Mouse (Mus musculus) erythroblast, embryonic 14.5 days (primary cell): Measurements from ENCODE around the gene C2cd2l. TPM values are rescaled to one million over a fixed set of nuclear protein-coding genes. Genes with fewer than 3 reads are reported as not detected.
"Not testable (repeated sequence)": the region's sequence is repeated elsewhere in the genome, so short reads cannot be mapped to it uniquely, and the experiment has no call there.

ENCODE experiments used
- H3K27me3 ChIP-seq: 2 replicates; pipeline ENCODE4 v1.6.1; 2012; ENCODE audit warnings: inconsistent platforms; ENCODE audit not compliant: control insufficient read depth
- H3K36me3 ChIP-seq: 2 replicates; pipeline ENCODE4 v1.6.1; 2012; ENCODE audit warnings: mild to moderate bottlenecking, inconsistent platforms; ENCODE audit not compliant: control insufficient read depth
- H3K4me1 ChIP-seq: 2 replicates; pipeline ENCODE4 v1.6.1; 2012; ENCODE audit warnings: inconsistent platforms; ENCODE audit not compliant: control insufficient read depth
- H3K4me3 ChIP-seq: replicated peaks from 2 replicates; pipeline ENCODE3; 2012; ENCODE audit warnings: moderate library complexity, mild to moderate bottlenecking, inconsistent platforms
- H3K9me3 ChIP-seq: 2 replicates; pipeline ENCODE4 v1.6.1; 2012; ENCODE audit warnings: low read length, inconsistent platforms, mixed read lengths; ENCODE audit not compliant: control insufficient read depth
- GATA1 ChIP-seq: IDR thresholded peaks from 2 replicates; pipeline ENCODE4 v1.6.1; 2012; ENCODE audit warnings: low read length, inconsistent platforms, mixed read lengths
- TAL1 ChIP-seq: IDR thresholded peaks from 3 replicates; pipeline ENCODE4 v1.6.1; 2012; ENCODE audit warnings: low read length, inconsistent platforms, mixed read lengths
- polyA plus RNA-seq: library from polyadenylated mRNA; stranded (reverse); fragments of >175 nt; gene quantifications from 2 replicates; pipeline ENCODE4 v1.2.3, GENCODE M21; 2012

Gene C2cd2l
- polyA plus RNA-seq, 1 experiment: 25.4 TPM

- peak overlapping the region; percentile 84 for H3K4me3 ChIP-seq
These were observed 7.1 kb upstream of the C2cd2l start for GRCm38 (mm10) chr9:44327064-44327711.

GRCm38 (mm10) chr9:44326371-44327063 lies 6.4 kb upstream of the C2cd2l start:
- TF ChIP-seq TAL1: no peak
- no peak for TF ChIP-seq GATA1
- Histone ChIP-seq H3K27me3 (no peaks in the 10 kb centered on the region), H3K4me1 (peaks cover 43% of the 10 kb centered on the region), H3K4me3 (peak overlapping the region; percentile 84), H3K36me3 (peaks cover 37% of the 10 kb centered on the region), H3K9me3 (no peaks in the 10 kb centered on the region)

More at GRCm38 (mm10) chr9:44327064-44327711, 7.1 kb upstream of the C2cd2l start:
- Histone ChIP-seq H3K9me3 (no peaks in the 10 kb centered on the region), H3K4me1 (peaks cover 44% of the 10 kb centered on the region), H3K36me3 (peaks cover 43% of the 10 kb centered on the region), H3K27me3 (no peaks in the 10 kb centered on the region)
- no peak for TF ChIP-seq TAL1
- TF ChIP-seq GATA1: no peak

- no peaks in the 10 kb centered on the region for H3K9me3 ChIP-seq
- no peaks in the 10 kb centered on the region for H3K27me3 ChIP-seq
- peaks cover 30% of the 10 kb centered on the region for H3K36me3 ChIP-seq
- peaks cover 47% of the 10 kb centered on the region for H3K4me1 ChIP-seq
- TF ChIP-seq TAL1 (no peak), GATA1 (no peak)
- H3K4me3 ChIP-seq: peak within 1 kb of the TSS; percentile 84
These were observed 5.8 kb upstream of the C2cd2l start, which contains the start of gene Dpagt1 for GRCm38 (mm10) chr9:44325768-44326370. TSS of gene Dpagt1 (plus strand) at chr9:44326019.

GRCm38 (mm10) chr9:44325032-44325767 lies 5.1 kb upstream of the C2cd2l start:
- Histone ChIP-seq H3K4me3 (peak overlapping the region; percentile 84), H3K36me3 (peaks cover 24% of the 10 kb centered on the region), H3K4me1 (peaks cover 52% of the 10 kb centered on the region)
- H3K27me3 ChIP-seq, H3K9me3 ChIP-seq: not testable (repeated sequence)

- H3K4me1 ChIP-seq: peaks cover 55% of the 10 kb centered on the region
- H3K36me3 ChIP-seq: peaks cover 14% of the 10 kb centered on the region
- H3K9me3 ChIP-seq: no peaks in the 10 kb centered on the region
- no peak overlapping the region for H3K4me3 ChIP-seq
- TF ChIP-seq TAL1 (no peak), GATA1 (no peak)
- no peaks in the 10 kb centered on the region for H3K27me3 ChIP-seq
These were observed 4.1 kb upstream of the C2cd2l start for GRCm38 (mm10) chr9:44324147-44324546.

GRCm38 (mm10) chr9:44323656-44324055 lies 3.6 kb upstream of the C2cd2l start:
- Histone ChIP-seq H3K4me1 (peaks cover 57% of the 10 kb centered on the region), H3K36me3 (peaks cover 12% of the 10 kb centered on the region)
- not testable (repeated sequence) for H3K27me3 ChIP-seq, H3K9me3 ChIP-seq, H3K4me3 ChIP-seq

GRCm38 (mm10) chr9:44320799-44321133 lies 681 bp upstream of the C2cd2l start:
- Histone ChIP-seq H3K9me3 (no peaks in the 10 kb centered on the region), H3K27me3 (no peaks in the 10 kb centered on the region), H3K4me3 (peak overlapping the region; percentile 90), H3K4me1 (peaks cover 58% of the 10 kb centered on the region), H3K36me3 (peaks cover 31% of the 10 kb centered on the region)
- TF ChIP-seq GATA1 (no peak), TAL1 (no peak)

GRCm38 (mm10) chr9:44319105-44319886 lies 789 bp downstream of the C2cd2l start:
- no peaks in the 10 kb centered on the region for H3K9me3 ChIP-seq
- H3K4me1 ChIP-seq: peaks cover 58% of the 10 kb centered on the region
- H3K4me3 ChIP-seq: peak overlapping the region; percentile 90
- TF ChIP-seq GATA1: no peak
- no peak for TF ChIP-seq TAL1
- no peaks in the 10 kb centered on the region for H3K27me3 ChIP-seq
- peaks cover 46% of the 10 kb centered on the region for H3K36me3 ChIP-seq

- TF ChIP-seq TAL1 (no peak), GATA1 (no peak)
- Histone ChIP-seq H3K4me1 (peaks cover 56% of the 10 kb centered on the region), H3K4me3 (peak overlapping the region; percentile 90), H3K27me3 (no peaks in the 10 kb centered on the region), H3K9me3 (no peaks in the 10 kb centered on the region), H3K36me3 (peaks cover 51% of the 10 kb centered on the region)
These were observed 1.3 kb downstream of the C2cd2l start for GRCm38 (mm10) chr9:44318826-44319095.
